Mouse (Mus musculus): ENCODE measurements around the gene Pogk.

GRCm38 (mm10) chr1:166360157-166360855, 49.4 kb downstream of the Pogk start:
- TF ChIP-seq POLR2A (IDR thresholded peaks at IDR 0.05; ENCODE audit: extremely low read depth, insufficient read depth, low read length) (no peak), CTCF (IDR thresholded peaks at IDR 0.05; ENCODE audit: extremely low read depth, insufficient read depth, low read length) (peak; percentile 90)
